Mouse (Mus musculus): ENCODE results near the gene Snx11.

GRCm38 (mm10) chr11:96762742-96763470, 14.5 kb downstream of the Snx11 start:
- no peak for TF ChIP-seq GATA1 (IDR thresholded peaks at IDR 0.05; ENCODE audit: borderline replicate concordance, low read length)
- TF ChIP-seq FLI1 (IDR thresholded peaks at IDR 0.05; ENCODE audit: low read length) = no peak
